Mouse (Mus musculus) heart, embryonic 11.5 days (tissue): ENCODE data around the gene Gm16223. TPM values are rescaled to one million over a fixed set of nuclear protein-coding genes. Genes with fewer than 3 reads are reported as not detected.

Source experiments
- ATAC-seq: fragments of 200-750 bp; cut with Nextera tagmentation; replicated peaks from 2 replicates; pipeline ENCODE4 v1.8.0; 2017; ENCODE audit warnings: moderate library complexity; ENCODE audit not compliant: insufficient number of reproducible peaks, low FRiP score, low TSS enrichment
- H3K27ac ChIP-seq: fragments of 300-500 bp; sonication (generic); 2 replicates; pipeline ENCODE4 v1.5.1; 2014; ENCODE audit warnings: mild to moderate bottlenecking, low read depth, low read length
- H3K27me3 ChIP-seq: fragments of 300-500 bp; sonication (generic); 2 replicates; pipeline ENCODE4 v1.6.1; 2014; ENCODE audit warnings: mild to moderate bottlenecking, low read length, mixed read lengths; ENCODE audit not compliant: control insufficient read depth, insufficient read depth
- H3K36me3 ChIP-seq: fragments of 300-500 bp; sonication (generic); 2 replicates; pipeline ENCODE4 v1.6.1; 2014; ENCODE audit warnings: mild to moderate bottlenecking, low read length, moderate library complexity, mixed read lengths; ENCODE audit not compliant: control insufficient read depth, insufficient read depth
- H3K4me1 ChIP-seq: fragments of 300-500 bp; sonication (generic); 2 replicates; pipeline ENCODE4 v1.6.1; 2014; ENCODE audit warnings: low read length; ENCODE audit not compliant: control insufficient read depth, insufficient read depth
- H3K4me2 ChIP-seq: fragments of 300-500 bp; sonication (generic); 2 replicates; pipeline ENCODE4 v1.6.1; 2014; ENCODE audit warnings: mild to moderate bottlenecking, moderate library complexity
- H3K4me3 ChIP-seq: fragments of 300-500 bp; sonication (generic); 2 replicates; pipeline ENCODE4 v1.5.1; 2014; ENCODE audit warnings: low read depth, low read length
- H3K9ac ChIP-seq: fragments of 300-500 bp; sonication (generic); 2 replicates; pipeline ENCODE4 v1.6.1; 2014; ENCODE audit warnings: mild to moderate bottlenecking, low read depth, low read length, moderate library complexity
- H3K9me3 ChIP-seq: fragments of 300-500 bp; sonication (generic); replicated peaks from 2 replicates; pipeline ENCODE4 v1.6.1; 2016; ENCODE audit warnings: low read length; ENCODE audit not compliant: control insufficient read depth
- WGBS: fragments of 180-500 bp; shearing (Covaris S2); extraction: QIAGEN DNeasy Blood & Tissue Kit; methylation state at CpG from one replicate; pipeline ENCODE4 v1.1.7; 2014; ENCODE audit not compliant: insufficient replicate concordance; 5-methylcytosine and 5-hydroxymethylcytosine counted together
- polyA plus RNA-seq: library from polyadenylated mRNA; unstranded; fragments of >200 nt; fragmentation: Nextera tagmentation; extraction: Ambion mirVana; gene quantifications from 2 replicates; pipeline ENCODE4 v1.2.1, GENCODE M21; 2014

Gene Gm16223
- polyA plus RNA-seq, 1 experiment from 2014 or later: not detected

- Histone ChIP-seq H3K9ac (no peak overlapping the region), H3K4me2 (no peak overlapping the region), H3K36me3 (no peaks in the 10 kb centered on the region), H3K27me3 (no peaks in the 10 kb centered on the region), H3K27ac (no peak overlapping the region), H3K9me3 (no peaks in the 10 kb centered on the region), H3K4me3 (no peak overlapping the region), H3K4me1 (no peaks in the 10 kb centered on the region)
- WGBS: 55% methylated on average over 2 of the region's 2 CpGs
- no peak for ATAC-seq
Measured at GRCm38 (mm10) chr5:42175424-42175823, 107.7 kb downstream of the Gm16223 start.

GRCm38 (mm10) chr5:42198493-42198892, 130.7 kb downstream of the Gm16223 start:
- no peak for ATAC-seq
- H3K4me3 ChIP-seq: no peak overlapping the region
- no peaks in the 10 kb centered on the region for H3K27me3 ChIP-seq
- H3K9ac ChIP-seq: no peak overlapping the region
- H3K4me1 ChIP-seq: no peaks in the 10 kb centered on the region
- no peak overlapping the region for H3K27ac ChIP-seq
- H3K36me3 ChIP-seq: no peaks in the 10 kb centered on the region
- H3K9me3 ChIP-seq: no peaks in the 10 kb centered on the region
- no peak overlapping the region for H3K4me2 ChIP-seq
- WGBS: 73% methylated on average over 3 of the region's 3 CpGs

GRCm38 (mm10) chr5:42207456-42208122, 139.8 kb downstream of the Gm16223 start:
- Histone ChIP-seq H3K9me3 (no peaks in the 10 kb centered on the region), H3K36me3 (no peaks in the 10 kb centered on the region), H3K27ac (no peak overlapping the region), H3K27me3 (no peaks in the 10 kb centered on the region), H3K4me1 (no peaks in the 10 kb centered on the region), H3K4me2 (no peak overlapping the region), H3K9ac (no peak overlapping the region), H3K4me3 (no peak overlapping the region)
- WGBS: 82% methylated on average over 3 of the region's 3 CpGs
- ATAC-seq: no peak

GRCm38 (mm10) chr5:42211554-42212338, 144.0 kb downstream of the Gm16223 start:
- Histone ChIP-seq H3K27ac (no peak overlapping the region), H3K9ac (no peak overlapping the region), H3K36me3 (no peaks in the 10 kb centered on the region), H3K27me3 (no peaks in the 10 kb centered on the region), H3K4me2 (no peak overlapping the region), H3K4me1 (no peaks in the 10 kb centered on the region), H3K9me3 (no peaks in the 10 kb centered on the region), H3K4me3 (no peak overlapping the region)
- no peak for ATAC-seq
- WGBS: 61% methylated on average over 4 of the region's 4 CpGs

- no peak overlapping the region for H3K4me2 ChIP-seq
- no peak overlapping the region for H3K9ac ChIP-seq
- H3K9me3 ChIP-seq: no peaks in the 10 kb centered on the region
- H3K4me3 ChIP-seq: no peak overlapping the region
- no peaks in the 10 kb centered on the region for H3K36me3 ChIP-seq
- no peaks in the 10 kb centered on the region for H3K27me3 ChIP-seq
- 78% methylated on average over 4 of the region's 4 CpGs for WGBS
- no peak for ATAC-seq
- no peaks in the 10 kb centered on the region for H3K4me1 ChIP-seq
- H3K27ac ChIP-seq: no peak overlapping the region
Measured at GRCm38 (mm10) chr5:42212353-42212752, 144.6 kb downstream of the Gm16223 start.

- Histone ChIP-seq H3K27ac (no peak overlapping the region), H3K36me3 (no peaks in the 10 kb centered on the region), H3K27me3 (no peaks in the 10 kb centered on the region), H3K9me3 (no peaks in the 10 kb centered on the region), H3K4me2 (no peak overlapping the region), H3K9ac (no peak overlapping the region), H3K4me3 (no peak overlapping the region), H3K4me1 (no peaks in the 10 kb centered on the region)
- ATAC-seq: no peak
- WGBS: 64% methylated on average over 1 of the region's 1 CpGs
Measured at GRCm38 (mm10) chr5:42224840-42225239, 157.1 kb downstream of the Gm16223 start.

GRCm38 (mm10) chr5:42228631-42229030, 160.9 kb downstream of the Gm16223 start:
- H3K27me3 ChIP-seq: no peaks in the 10 kb centered on the region
- H3K9ac ChIP-seq: no peak overlapping the region

GRCm38 (mm10) chr5:42239291-42239690, 171.5 kb downstream of the Gm16223 start:
- no peaks in the 10 kb centered on the region for H3K4me1 ChIP-seq
- no peaks in the 10 kb centered on the region for H3K27me3 ChIP-seq
- no peak overlapping the region for H3K4me3 ChIP-seq
- no peak overlapping the region for H3K4me2 ChIP-seq
- 77% methylated on average over 5 of the region's 5 CpGs for WGBS
- H3K36me3 ChIP-seq: no peaks in the 10 kb centered on the region
- no peak overlapping the region for H3K9ac ChIP-seq
- ATAC-seq: no peak
- H3K27ac ChIP-seq: no peak overlapping the region
- H3K9me3 ChIP-seq: no peaks in the 10 kb centered on the region

More at GRCm38 (mm10) chr5:42228631-42229030, 160.9 kb downstream of the Gm16223 start:
- H3K9me3 ChIP-seq: no peaks in the 10 kb centered on the region
- WGBS: 55% methylated on average over 2 of the region's 2 CpGs
- no peak overlapping the region for H3K27ac ChIP-seq
- H3K4me3 ChIP-seq: no peak overlapping the region
- H3K36me3 ChIP-seq: no peaks in the 10 kb centered on the region
- ATAC-seq: no peak
- H3K4me2 ChIP-seq: no peak overlapping the region
- H3K4me1 ChIP-seq: no peaks in the 10 kb centered on the region

- Histone ChIP-seq H3K27me3 (no peaks in the 10 kb centered on the region), H3K36me3 (no peaks in the 10 kb centered on the region), H3K4me3 (no peak overlapping the region), H3K4me1 (no peaks in the 10 kb centered on the region), H3K9ac (no peak overlapping the region), H3K4me2 (no peak overlapping the region), H3K9me3 (no peaks in the 10 kb centered on the region), H3K27ac (no peak overlapping the region)
- no peak for ATAC-seq
Measured at GRCm38 (mm10) chr5:42239806-42240205, 172.0 kb downstream of the Gm16223 start.
